Mouse (Mus musculus) MEL (cell line): ENCODE results near the gene Itgam. TPM values are rescaled to one million over a fixed set of nuclear protein-coding genes. Genes with fewer than 3 reads are reported as not detected.

Source experiments
- DNase-seq: peaks from one replicate; pipeline ENCODE4 v3.0.0; 2011; ENCODE audit warnings: low read depth, low spot score
- H3K27ac ChIP-seq: 2 replicates; pipeline ENCODE4 v1.5.1; 2012; ENCODE audit warnings: low read depth, mild to moderate bottlenecking, control low read depth, low read length, moderate library complexity; ENCODE audit not compliant: control insufficient read depth
- H3K27me3 ChIP-seq, 2 experiments: fragments of 150-350 bp in 1 of 2; sonication (generic) in 1 of 2; 2 replicates each; pipeline ENCODE4 v1.6.1; 2012; ENCODE audit warnings: low read length in 2 of 2, mild to moderate bottlenecking in 2 of 2, improper control_type of control experiment in 1 of 2, moderate library complexity in 1 of 2; ENCODE audit not compliant: insufficient read depth in 2 of 2, control insufficient read depth in 1 of 2
- H3K36me3 ChIP-seq, 2 experiments: 2 replicates each; pipeline ENCODE4 v1.6.1; 2012 to 2014; ENCODE audit warnings: low read length in 2 of 2, improper control_type of control experiment in 1 of 2, inconsistent platforms in 1 of 2, mild to moderate bottlenecking in 1 of 2; ENCODE audit not compliant: insufficient read depth in 2 of 2, control insufficient read depth in 1 of 2
- H3K4me1 ChIP-seq, 2 experiments: fragments of 150-350 bp in 1 of 2; sonication (generic) in 1 of 2; 2 replicates each; pipeline ENCODE4 v1.6.1; 2012; ENCODE audit warnings: low read length in 2 of 2, improper control_type of control experiment in 1 of 2, mild to moderate bottlenecking in 1 of 2; ENCODE audit not compliant: insufficient read depth in 2 of 2, control insufficient read depth in 1 of 2
- H3K4me3 ChIP-seq, 2 experiments: fragments of 150-350 bp in 1 of 2; sonication (generic) in 1 of 2; 2 replicates each; pipeline ENCODE4 v1.5.1; 2012; ENCODE audit warnings: low read depth in 2 of 2, low read length in 2 of 2, mild to moderate bottlenecking in 2 of 2, moderate library complexity in 2 of 2, control low read depth in 1 of 2, improper control_type of control experiment in 1 of 2; ENCODE audit not compliant: control insufficient read depth in 1 of 2, insufficient read depth in 1 of 2
- H3K79me2 ChIP-seq: 2 replicates; pipeline ENCODE4 v1.6.1; 2012; ENCODE audit warnings: mild to moderate bottlenecking, low read length, moderate library complexity; ENCODE audit not compliant: control insufficient read depth, poor library complexity, insufficient read depth
- H3K9ac ChIP-seq: 2 replicates; pipeline ENCODE4 v1.6.1; 2012; ENCODE audit warnings: low read depth, mild to moderate bottlenecking, control low read depth, low read length, moderate library complexity; ENCODE audit not compliant: control insufficient read depth, poor library complexity, severe bottlenecking
- H3K9me3 ChIP-seq: fragments of 150-350 bp; sonication (generic); replicated peaks from 2 replicates; pipeline ENCODE4 v1.6.1; 2012; ENCODE audit warnings: mild to moderate bottlenecking, low read length, improper control_type of control experiment, moderate library complexity; ENCODE audit not compliant: insufficient read depth
- BHLHE40 ChIP-seq: IDR thresholded peaks from 2 replicates; pipeline ENCODE4 v1.6.1; 2012; ENCODE audit warnings: low read depth, mild to moderate bottlenecking, inconsistent platforms, low read length, improper control_type of control experiment, borderline replicate concordance
- CHD1 ChIP-seq: IDR thresholded peaks from 2 replicates; pipeline ENCODE4 v1.6.1; 2012; ENCODE audit warnings: low read depth, mild to moderate bottlenecking, inconsistent platforms, low read length, improper control_type of control experiment
- E2F4 ChIP-seq: IDR thresholded peaks from 2 replicates; pipeline ENCODE4 v1.6.1; 2011; ENCODE audit warnings: low read depth, low read length, improper control_type of control experiment, borderline replicate concordance
- ELF1 ChIP-seq: IDR thresholded peaks from 2 replicates; pipeline ENCODE4 v1.6.1; 2014; ENCODE audit warnings: low read depth, mild to moderate bottlenecking, inconsistent platforms, low read length, improper control_type of control experiment, moderate library complexity
- EP300 ChIP-seq, 2 experiments: IDR thresholded peaks; 2 replicates each; pipeline ENCODE4 v1.6.1; 2011; ENCODE audit warnings: improper control_type of control experiment in 2 of 2, low read length in 2 of 2, low read depth in 1 of 2, mild to moderate bottlenecking in 1 of 2
- GABPA ChIP-seq: IDR thresholded peaks from 2 replicates; pipeline ENCODE4 v1.6.1; 2012; ENCODE audit warnings: low read depth, mild to moderate bottlenecking, inconsistent platforms, low read length, improper control_type of control experiment, moderate library complexity
- HCFC1 ChIP-seq: IDR thresholded peaks from 2 replicates; pipeline ENCODE4 v1.6.1; 2012; ENCODE audit warnings: low read depth, mild to moderate bottlenecking, inconsistent platforms, low read length, improper control_type of control experiment, moderate library complexity
- JUND ChIP-seq: IDR thresholded peaks from 2 replicates; pipeline ENCODE4 v1.6.1; 2011; ENCODE audit warnings: low read depth, mild to moderate bottlenecking, improper control_type of control experiment, low read length
- MEF2A ChIP-seq: IDR thresholded peaks from 2 replicates; pipeline ENCODE4 v1.6.1; 2014; ENCODE audit warnings: low read depth, mild to moderate bottlenecking, inconsistent platforms, low read length, improper control_type of control experiment; ENCODE audit not compliant: poor library complexity, insufficient replicate concordance, severe bottlenecking; ENCODE audit errors: extremely low read depth
- MXI1 ChIP-seq: IDR thresholded peaks from 2 replicates; pipeline ENCODE4 v1.6.1; 2011; ENCODE audit warnings: mild to moderate bottlenecking, low read depth, low read length, improper control_type of control experiment
- POLR2AphosphoS2 ChIP-seq: IDR thresholded peaks from 2 replicates; pipeline ENCODE4 v1.6.1; 2011; ENCODE audit warnings: low read length, improper control_type of control experiment
- RAD21 ChIP-seq: IDR thresholded peaks from 2 replicates; pipeline ENCODE4 v1.6.1; 2011; ENCODE audit warnings: mild to moderate bottlenecking, low read depth, low read length, improper control_type of control experiment
- RCOR1 ChIP-seq: IDR thresholded peaks from 2 replicates; pipeline ENCODE4 v1.6.1; 2012; ENCODE audit warnings: low read depth, mild to moderate bottlenecking, inconsistent platforms, low read length, improper control_type of control experiment
- SIN3A ChIP-seq: IDR thresholded peaks from 2 replicates; pipeline ENCODE4 v1.6.1; 2012; ENCODE audit warnings: low read length, improper control_type of control experiment, inconsistent platforms
- SMC3 ChIP-seq: IDR thresholded peaks from 2 replicates; pipeline ENCODE4 v1.6.1; 2011; ENCODE audit warnings: low read depth, low read length, improper control_type of control experiment
- UBTF ChIP-seq: IDR thresholded peaks from 2 replicates; pipeline ENCODE4 v1.6.1; 2012; ENCODE audit warnings: low read depth, mild to moderate bottlenecking, inconsistent platforms, low read length, improper control_type of control experiment, moderate library complexity, borderline replicate concordance; ENCODE audit not compliant: insufficient read depth
- USF2 ChIP-seq, 2 experiments: IDR thresholded peaks; 2 replicates each; pipeline ENCODE4 v1.6.1; 2011 to 2012; ENCODE audit warnings: improper control_type of control experiment in 2 of 2, low read length in 2 of 2, borderline replicate concordance in 1 of 2, inconsistent platforms in 1 of 2, low read depth in 1 of 2, mild to moderate bottlenecking in 1 of 2; ENCODE audit not compliant: insufficient read depth in 1 of 2
- ZC3H11A ChIP-seq: IDR thresholded peaks from 2 replicates; pipeline ENCODE4 v1.6.1; 2012; ENCODE audit warnings: low read depth, mild to moderate bottlenecking, inconsistent platforms, low read length, improper control_type of control experiment
- ZKSCAN1 ChIP-seq: IDR thresholded peaks from 2 replicates; pipeline ENCODE4 v1.6.1; 2012; ENCODE audit warnings: low read depth, mild to moderate bottlenecking, inconsistent platforms, low read length, improper control_type of control experiment, moderate library complexity
- polyA plus RNA-seq, 2 experiments: library from polyadenylated mRNA; stranded (reverse) in 1 of 2; unstranded in 1 of 2; fragments of >175 nt in 1 of 2; fragments of >200 nt in 1 of 2; gene quantifications; 2 replicates each; pipeline versions ENCODE4 v1.2.1 to v1.2.4; 2012; ENCODE audit warnings: low replicate concordance in 2 of 2, low read depth in 1 of 2; ENCODE audit not compliant: insufficient read length in 2 of 2, insufficient read depth in 1 of 2, missing spikeins in 1 of 2
- total RNA-seq: library from RNA; depleted of rRNA; stranded (reverse); fragments of 300-350 nt; gene quantifications from 2 replicates; pipeline ENCODE4 v1.2.3, GENCODE M21; 2012

Gene Itgam
- total and polyA plus RNA-seq, 3 experiments = not detected

DNA sequence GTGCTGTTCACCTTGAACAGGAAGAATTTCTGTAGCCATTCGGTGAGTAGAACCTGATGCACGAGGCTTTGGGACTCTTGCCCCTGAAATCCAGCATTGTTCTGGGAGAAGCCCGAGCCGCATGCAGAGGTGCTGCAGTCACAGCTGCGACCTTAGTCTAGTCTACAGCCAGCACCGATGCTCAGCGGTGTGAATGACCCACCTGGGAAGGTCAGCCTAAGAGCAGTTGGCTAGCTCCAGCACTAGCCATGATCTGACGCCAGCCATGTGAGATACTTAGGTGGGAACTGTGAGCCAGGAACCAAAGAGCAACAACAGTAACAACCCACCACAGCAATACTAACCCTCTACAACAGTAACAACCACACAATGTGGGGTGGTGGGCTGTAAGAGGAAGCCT lies 4.6 kb upstream of the Itgam start:
- Histone ChIP-seq H3K9me3 (no peaks in the 10 kb centered on the region), H3K4me1 (no peaks in the 10 kb centered on the region)
- TF ChIP-seq E2F4 = no peak
- no peak for TF ChIP-seq USF2 (IDR thresholded peaks at IDR 0.05; ENCODE audit: borderline replicate concordance in 1 of 2, insufficient read depth in 1 of 2, low read depth in 1 of 2, low read length in 2 of 2)
- TF ChIP-seq POLR2AphosphoS2 = no peak
- no peak for TF ChIP-seq CHD1
- TF ChIP-seq, all 39 proteins: peak for 0
- no peaks in the 10 kb centered on the region for H3K79me2 ChIP-seq
- peaks cover 4 to 9% of the 10 kb centered on the region in 2 experiments; a peak in 3 of 4 replicates for H3K27me3 ChIP-seq
- no peak for DNase-seq
- no peaks in the 10 kb centered on the region for H3K36me3 ChIP-seq
- no peak overlapping the region for H3K27ac ChIP-seq
- H3K4me3 ChIP-seq = no peak overlapping the region
- H3K9ac ChIP-seq = no peak overlapping the region

DNA sequence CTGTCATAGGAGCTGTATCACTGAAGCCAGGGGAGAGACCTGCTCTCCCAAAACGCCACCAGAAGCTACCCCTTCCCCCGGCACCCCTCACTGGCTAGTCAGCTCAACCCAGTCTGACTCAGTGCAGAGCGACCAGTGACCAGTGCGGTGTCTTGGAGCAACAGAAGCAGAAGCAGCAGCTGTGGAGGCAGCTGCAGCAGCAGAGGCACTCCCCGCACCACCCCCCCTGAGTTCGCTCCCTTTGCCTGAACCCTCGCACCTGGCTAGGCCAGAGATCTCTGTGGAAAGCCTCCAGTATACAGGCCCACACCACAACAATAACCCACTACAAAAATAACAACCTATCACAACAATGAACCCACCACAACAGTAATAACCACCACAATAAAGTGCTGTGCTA lies 3.9 kb upstream of the Itgam start:
- no peak for TF ChIP-seq ZC3H11A
- no peak for TF ChIP-seq UBTF
- no peak for TF ChIP-seq HCFC1
- TF ChIP-seq SMC3 = no peak
- TF ChIP-seq GABPA = no peak
- TF ChIP-seq RCOR1 = no peak
- TF ChIP-seq JUND = no peak
- no peak for TF ChIP-seq RAD21
- no peak for TF ChIP-seq SIN3A
- TF ChIP-seq ZKSCAN1 = no peak
- Histone ChIP-seq H3K4me1 (no peaks in the 10 kb centered on the region), H3K9ac (no peak overlapping the region), H3K27ac (no peak overlapping the region), H3K79me2 (no peaks in the 10 kb centered on the region), H3K36me3 (no peaks in the 10 kb centered on the region), H3K4me3 (no peak overlapping the region), H3K27me3 (peaks cover 4 to 10% of the 10 kb centered on the region in 2 experiments; a peak in 3 of 4 replicates), H3K9me3 (no peaks in the 10 kb centered on the region)
- no peak for DNase-seq

DNA sequence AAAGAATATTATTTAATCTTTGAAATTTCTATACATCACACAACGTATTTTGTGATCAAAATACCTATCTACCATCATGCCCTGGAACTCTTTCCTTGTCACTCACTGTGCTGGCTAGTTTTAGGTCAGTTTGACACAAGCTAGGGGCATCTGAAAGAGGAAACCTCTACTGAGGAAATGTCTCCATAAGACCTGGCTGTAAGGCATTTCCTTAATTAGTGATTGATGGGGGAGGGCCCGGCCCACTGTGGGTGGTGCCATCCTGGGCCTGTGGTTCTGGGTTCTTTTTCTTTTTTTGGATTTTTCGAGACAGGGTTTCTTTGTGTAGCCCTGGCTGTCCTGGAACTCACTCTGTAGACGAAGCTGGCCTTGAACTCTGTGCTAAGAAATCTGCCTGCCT lies 3.3 kb upstream of the Itgam start:
- Histone ChIP-seq H3K9ac (no peak overlapping the region), H3K9me3 (no peaks in the 10 kb centered on the region), H3K27me3 (peaks cover 4 to 10% of the 10 kb centered on the region in 2 experiments; a peak in 3 of 4 replicates), H3K36me3 (no peaks in the 10 kb centered on the region), H3K79me2 (no peaks in the 10 kb centered on the region), H3K4me1 (no peaks in the 10 kb centered on the region), H3K27ac (no peak overlapping the region), H3K4me3 (no peak overlapping the region)
- no peak for TF ChIP-seq RCOR1
- TF ChIP-seq BHLHE40 = no peak
- TF ChIP-seq MXI1 = no peak
- no peak for TF ChIP-seq MEF2A
- no peak for TF ChIP-seq EP300 (IDR thresholded peaks at IDR 0.05; ENCODE audit: low read depth in 1 of 2, low read length in 2 of 2)
- TF ChIP-seq ELF1 = no peak
- no peak for TF ChIP-seq CHD1
- no peak for TF ChIP-seq GABPA
- no peak for TF ChIP-seq SMC3
- DNase-seq = no peak
